Mouse (Mus musculus): Measurements from ENCODE around the gene Ccdc81. TPM values are rescaled to one million over a fixed set of nuclear protein-coding genes. Genes with fewer than 3 reads are reported as not detected.

The Ccdc81 gene
- total RNA-seq, 2 experiments from 2014 or later = not detected

DNA sequence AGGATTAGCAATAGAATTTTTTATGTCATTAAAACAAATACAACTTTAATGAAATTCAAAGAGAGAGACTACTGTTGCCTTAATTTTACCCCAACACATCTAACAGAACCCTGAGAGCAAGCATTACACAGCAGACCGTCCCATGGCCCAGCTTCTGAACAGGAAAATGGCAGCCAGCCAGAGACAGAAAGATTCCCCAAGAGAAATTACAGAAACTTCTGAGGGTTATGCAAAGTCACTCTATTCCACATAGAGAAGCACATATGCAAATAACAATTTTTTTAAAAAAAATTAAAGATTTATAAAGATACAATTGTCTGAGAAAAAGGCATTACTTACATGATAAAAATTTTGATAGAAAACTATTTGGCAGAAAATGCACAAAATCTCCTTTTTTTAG lies 23.7 kb downstream of the Ccdc81 start:
- no peak for ATAC-seq (replicated peaks; ENCODE audit: poor library complexity)

DNA sequence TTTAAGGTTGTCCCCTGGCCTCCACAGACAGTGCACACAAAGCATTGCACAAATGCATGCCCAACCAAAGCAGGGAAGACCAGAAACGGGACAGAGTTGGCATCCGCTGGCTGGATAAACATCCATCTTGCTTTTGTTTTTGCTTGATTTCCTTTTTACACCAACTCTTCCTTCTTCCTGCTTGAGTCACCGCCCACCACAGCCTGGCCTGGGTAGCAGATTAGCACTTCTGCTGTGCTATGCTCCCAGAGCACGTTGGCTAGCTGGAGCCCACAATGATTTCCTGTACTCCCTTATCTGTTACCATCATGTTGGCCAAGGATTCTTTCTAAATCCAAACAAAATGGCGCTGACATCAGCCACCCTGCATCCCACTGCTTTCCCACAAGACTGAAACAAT lies 36.2 kb downstream of the Ccdc81 start:
- no peak for ATAC-seq (replicated peaks; ENCODE audit: poor library complexity)

DNA sequence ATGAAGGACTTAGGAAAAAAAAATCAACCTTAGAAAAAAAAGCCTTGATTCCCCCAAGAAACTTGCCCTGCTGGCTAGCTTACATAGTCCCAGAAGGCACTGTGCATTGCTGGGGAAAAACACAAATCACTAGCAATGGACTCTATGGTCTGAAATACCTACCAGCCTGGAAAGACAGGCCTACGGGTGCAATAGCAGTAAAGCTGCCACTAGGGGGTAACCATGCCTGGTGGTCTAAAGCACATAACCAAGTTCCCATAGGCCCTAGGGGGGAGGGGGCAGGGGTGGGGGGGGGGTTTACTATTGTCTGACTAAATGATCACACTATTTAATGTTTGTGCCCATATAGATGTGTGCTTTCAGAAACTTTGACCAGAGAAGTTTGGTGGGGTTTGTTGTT lies 38.7 kb downstream of the Ccdc81 start:
- 0 out of 2 replicates have a peak, but pooled peaks have one; percentile 26 for ATAC-seq (replicated peaks; ENCODE audit: poor library complexity)

DNA sequence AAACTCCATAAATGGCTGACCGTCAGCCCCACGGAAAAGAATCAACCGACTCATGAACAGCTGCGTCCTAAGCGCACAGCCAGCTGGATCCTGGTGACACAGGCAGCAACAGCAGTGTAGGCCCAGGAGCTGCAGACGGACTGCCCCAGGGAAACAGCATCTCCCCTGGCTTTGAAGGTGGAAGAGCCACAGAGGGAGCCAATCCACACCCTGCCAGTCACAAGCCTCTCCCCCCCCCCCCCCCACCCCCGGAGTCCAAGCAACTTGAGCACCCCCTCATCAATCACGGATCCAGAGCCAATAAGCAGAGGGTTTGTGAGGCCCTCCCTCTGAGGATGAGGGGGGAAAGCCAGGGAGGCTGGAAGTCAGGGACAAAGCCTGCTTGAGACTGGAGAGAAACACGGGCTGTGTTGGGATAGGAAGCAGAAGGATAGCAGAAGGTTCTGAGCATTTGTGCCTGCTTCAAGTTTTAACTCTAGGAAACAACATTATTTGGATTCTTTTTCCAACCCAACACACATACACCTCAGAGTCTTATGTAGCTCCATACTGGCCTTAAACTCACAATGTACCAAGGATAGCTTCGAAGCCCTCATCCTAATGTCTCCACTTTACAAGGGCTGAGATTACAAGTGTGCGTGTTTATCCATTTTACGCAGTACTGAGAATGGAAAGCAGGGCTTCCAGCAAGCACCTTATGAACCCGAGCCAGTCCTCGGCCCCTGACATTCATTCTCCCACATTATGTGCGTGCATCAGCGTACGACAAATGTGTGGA lies 46.8 kb downstream of the Ccdc81 start:
- ATAC-seq (replicated peaks; ENCODE audit: poor library complexity) = no peak

DNA sequence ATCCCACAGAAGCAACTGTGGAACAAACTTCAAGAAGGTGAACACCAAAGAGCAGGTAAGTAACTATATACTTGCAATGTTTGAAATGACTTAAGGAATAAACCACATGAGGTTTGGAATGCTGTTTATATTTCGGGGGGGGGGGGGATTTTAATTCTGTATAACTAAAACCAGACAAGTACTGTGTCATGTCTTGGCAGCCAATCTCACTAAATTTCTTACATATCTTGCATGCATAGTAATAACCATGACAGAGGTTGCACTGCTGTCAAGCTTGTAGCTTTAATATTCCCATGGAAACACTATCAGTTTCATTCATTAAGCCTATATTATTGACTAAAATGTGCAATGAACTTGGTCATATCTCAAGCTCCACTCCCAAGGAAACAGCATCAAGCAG lies 48.2 kb downstream of the Ccdc81 start:
- no peak for ATAC-seq (replicated peaks; ENCODE audit: poor library complexity)

DNA sequence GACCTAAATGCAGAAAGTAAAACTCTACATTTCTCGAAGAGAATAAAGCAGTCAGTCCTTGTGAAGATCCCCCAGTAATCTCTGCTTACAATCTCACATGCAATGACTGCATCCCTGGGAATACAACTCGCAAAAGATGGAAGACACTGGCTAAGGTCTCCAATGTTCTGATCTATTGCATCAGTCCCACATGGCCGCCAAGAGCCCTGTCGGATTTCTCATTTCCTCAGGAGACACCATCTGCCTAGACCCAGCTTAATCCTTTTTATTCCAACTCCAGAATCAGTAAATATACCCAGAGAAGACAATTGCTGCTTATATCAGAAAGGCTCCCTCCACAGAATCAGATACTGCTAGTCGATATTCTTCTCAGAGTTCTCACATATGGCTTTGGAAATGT lies 50.3 kb downstream of the Ccdc81 start:
- no peak for ATAC-seq (replicated peaks; ENCODE audit: poor library complexity)

DNA sequence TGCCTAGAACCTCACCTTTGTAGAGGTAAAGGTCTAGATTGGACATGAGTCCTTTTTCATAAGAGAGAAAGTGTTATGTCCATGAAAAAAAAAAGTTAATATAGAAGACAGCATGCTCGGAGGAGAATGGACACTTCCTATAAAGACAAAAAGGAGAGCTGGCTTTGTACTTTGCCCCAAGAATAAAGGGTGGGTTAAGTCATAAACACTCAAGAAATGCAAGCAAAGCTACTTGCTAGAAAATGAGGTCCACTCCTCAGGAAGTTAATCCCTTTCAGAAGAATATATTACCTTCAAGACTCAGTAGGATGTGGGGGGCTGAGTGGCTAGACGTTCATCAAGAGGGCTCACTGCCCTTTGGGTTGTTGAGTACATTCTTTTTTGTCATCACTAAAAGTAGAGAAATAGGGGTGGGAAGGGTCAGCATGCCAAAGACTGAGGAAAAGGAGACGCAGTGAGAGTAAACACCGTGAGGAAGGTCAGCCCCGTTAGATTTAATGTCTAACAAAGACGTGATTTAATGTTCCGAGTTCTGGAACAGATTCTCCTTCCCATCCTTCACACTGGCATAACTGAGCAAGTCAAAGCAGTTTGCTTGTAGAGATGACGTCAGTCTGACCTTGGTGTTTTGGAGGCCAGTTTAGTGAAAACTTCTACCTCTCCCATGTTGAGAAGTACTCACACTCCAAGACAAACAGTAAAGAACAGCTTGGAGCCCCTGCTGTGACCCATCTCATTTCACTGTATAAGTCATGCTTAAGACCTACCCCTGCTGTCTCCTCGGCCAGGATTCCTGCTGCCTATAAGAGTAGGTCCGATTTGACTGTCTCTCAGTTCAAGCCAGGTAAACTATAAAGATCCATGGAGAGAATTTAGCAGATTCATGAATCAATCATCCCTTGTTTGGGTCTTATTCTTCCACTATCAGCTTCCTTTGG lies 51.0 kb downstream of the Ccdc81 start:
- no peak for ATAC-seq (replicated peaks; ENCODE audit: poor library complexity)

DNA sequence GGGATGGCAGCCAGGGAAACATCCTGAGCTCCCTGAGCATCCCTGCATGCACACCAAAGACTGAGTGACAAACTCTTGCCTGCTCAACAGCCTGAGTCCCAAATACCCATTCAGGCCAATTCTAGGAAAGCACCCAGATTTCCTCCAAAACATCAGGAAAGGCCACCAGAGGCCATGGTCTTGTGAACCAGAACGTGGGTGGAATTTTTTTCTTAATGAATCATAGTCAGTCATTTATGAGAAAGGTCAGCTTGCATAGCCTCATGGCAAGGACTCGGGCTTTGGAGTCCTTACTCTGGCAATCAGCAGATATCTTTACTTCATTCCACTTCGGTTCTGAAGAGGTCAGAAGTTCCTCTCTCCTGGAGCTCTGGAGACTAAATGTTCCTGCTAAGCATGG lies 52.9 kb downstream of the Ccdc81 start:
- ATAC-seq (replicated peaks; ENCODE audit: poor library complexity) = no peak

DNA sequence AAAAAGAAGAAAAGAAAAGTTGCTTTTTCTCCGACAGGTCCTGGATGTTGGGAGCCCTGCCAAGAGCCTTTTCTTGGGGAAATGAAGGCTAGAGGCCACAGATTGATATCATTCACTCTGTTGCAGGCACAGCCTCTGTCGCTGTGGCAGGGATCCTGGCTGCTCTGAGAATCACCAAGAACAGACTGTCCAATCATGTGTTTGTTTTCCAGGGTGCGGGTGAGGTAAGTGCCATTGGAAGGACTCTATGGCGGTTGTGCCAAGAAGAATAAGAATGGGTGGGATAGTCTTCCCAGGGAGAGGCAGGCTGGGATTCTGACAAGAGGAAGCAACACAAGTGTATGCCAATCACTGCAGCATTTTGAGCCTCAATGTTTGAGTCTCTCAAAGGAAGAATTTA lies 57.8 kb downstream of the Ccdc81 start:
- no peak for ATAC-seq (replicated peaks; ENCODE audit: poor library complexity)

DNA sequence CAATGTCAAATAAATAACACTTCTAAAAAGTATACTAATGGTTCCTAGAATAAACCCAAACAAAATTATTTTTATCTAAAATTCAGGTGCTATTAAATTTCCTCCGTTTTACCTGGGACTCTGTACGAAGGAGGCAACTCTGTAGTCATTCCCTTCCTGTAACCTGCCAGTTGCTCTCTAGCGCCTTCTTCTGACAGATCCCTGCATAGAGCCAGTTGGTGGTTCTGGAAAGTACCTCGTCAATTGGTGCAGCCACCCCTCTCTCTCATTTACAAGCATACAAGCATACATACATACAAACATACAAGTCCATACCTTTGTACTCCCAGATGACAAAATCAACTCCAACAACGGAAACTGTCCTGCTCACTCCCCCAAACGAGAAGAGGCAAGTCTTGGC lies 59.9 kb downstream of the Ccdc81 start:
- peak; percentile 77 for ATAC-seq (replicated peaks; ENCODE audit: poor library complexity)

DNA sequence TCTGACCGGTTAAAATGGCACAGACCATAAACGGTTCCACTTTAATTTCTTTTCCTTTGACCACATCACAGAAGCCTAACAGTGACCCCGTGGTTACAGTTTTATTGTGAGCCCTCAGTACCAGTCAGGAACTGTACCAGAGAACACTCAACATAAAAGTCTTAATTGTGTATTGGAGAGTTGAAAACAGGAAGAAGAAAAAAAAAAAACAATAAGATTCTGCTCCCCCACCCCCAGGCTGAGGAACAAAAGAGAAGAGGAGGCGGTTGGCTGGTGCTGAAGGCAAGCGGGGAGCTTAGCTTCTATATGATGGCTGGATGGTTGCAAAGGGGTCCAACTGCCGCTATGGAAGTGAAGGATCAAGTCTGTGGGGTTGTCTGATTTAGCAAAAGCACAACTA lies 60.3 kb downstream of the Ccdc81 start:
- ATAC-seq (replicated peaks; ENCODE audit: poor library complexity) = peak; percentile 11; the same call in 1 of the 2 replicates

DNA sequence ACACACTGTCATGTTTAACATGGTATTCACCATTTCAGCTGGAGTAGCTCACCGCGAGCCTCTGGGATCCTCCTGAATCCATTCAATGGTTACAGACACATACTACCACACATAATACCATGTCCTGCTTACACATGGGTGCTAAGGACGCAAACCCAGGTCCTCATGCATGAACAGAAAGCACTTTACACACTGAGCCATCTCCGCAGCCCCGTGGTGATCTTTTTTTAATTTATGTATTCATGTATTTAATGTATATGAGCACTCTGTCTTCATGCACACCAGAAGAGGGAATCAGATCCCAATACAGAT lies 61.1 kb downstream of the Ccdc81 start:
- no peak for ATAC-seq (replicated peaks; ENCODE audit: poor library complexity)

DNA sequence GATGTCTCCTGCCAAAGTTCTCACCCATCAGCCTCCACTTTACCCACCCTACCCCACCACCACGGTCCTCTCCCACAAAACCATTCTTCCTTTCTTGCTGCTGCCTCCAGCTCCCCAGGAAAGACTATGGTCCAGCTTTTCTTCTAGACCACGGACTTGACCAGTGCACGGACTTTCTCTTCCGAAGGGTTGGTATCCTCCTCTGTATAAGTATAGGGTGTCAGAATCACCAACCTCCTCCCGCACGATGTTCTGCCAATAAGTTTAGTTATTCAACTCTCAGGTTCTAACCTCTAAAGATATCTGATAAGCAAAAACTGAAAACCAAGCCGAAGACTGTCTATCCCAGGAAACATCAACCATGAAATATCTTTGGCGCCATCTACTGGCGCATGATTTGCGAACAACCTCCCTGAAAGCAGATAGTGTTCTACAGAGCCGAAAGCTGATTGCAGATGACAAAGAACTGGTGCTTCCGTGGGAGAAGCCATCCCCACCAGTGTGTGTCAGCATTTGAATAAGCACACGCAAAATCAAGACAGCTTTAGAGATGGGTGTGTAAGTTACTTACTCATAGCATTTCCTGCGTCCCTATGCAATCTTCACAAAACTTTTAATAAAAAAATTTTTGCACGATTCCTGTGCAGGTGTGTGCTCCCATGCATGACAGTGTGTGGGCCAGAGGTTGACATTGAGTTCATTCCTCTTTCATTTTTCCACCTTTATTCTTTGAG lies 61.6 kb downstream of the Ccdc81 start:
- ATAC-seq (replicated peaks; ENCODE audit: poor library complexity) = peak; percentile 77

DNA sequence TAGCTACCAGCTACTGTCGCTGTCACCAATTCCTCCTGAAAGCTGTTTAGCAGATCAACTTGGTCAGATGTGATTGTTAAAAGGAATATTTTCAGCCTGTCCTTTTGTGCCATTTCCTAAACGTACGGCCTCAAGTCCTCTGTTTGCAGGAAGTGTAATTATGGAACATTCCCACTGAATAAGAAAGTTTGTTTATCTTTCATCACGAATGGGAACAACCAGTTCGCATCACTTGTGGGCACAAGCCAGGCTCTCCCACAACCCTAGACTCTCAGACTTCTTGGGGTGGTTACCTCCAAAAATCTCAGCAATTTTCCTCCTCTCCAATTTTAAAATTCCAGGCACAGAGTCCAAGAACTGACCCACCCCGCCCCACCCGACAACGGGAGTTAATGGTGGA lies 63.7 kb downstream of the Ccdc81 start:
- ATAC-seq (replicated peaks; ENCODE audit: poor library complexity) = no peak

DNA sequence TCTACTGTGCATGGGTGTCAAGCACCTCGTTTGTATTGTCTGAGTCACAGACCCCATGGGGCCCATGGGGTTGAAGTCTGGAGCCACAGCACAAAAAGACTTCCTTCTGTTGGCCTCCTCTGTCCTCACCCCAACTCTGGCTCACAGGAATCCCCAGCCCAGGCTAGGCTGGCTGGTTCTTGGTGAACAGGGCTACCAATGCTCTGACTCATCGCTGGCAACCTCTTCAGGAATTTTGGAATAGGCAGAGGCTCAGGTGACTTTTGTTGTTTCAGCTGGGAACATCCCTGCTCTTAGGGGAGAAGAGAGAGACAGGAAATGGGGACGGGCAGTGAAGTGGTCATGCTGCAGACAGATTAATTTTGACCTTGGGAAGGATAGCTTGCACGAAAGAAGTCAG lies 65.6 kb downstream of the Ccdc81 start:
- no peak for ATAC-seq (replicated peaks; ENCODE audit: poor library complexity)

DNA sequence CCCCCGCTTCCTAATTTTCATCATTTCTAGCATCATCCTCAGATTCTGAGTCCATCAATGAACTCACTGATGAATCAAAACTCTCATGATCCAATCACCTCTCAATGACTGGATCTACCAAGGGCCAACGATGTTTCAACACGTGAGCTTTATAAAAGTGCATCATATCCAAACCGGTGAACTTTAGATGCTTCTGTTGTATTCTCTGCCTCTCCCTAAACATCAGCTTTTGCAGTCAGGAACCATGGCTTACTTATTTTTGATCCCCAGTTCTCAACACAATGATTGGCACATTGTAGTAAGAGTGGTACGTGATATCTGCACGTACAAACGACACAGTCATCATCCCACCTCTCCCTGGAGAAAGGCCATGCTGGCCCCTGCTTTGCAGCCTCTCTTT lies 66.8 kb downstream of the Ccdc81 start:
- ATAC-seq (replicated peaks; ENCODE audit: poor library complexity) = no peak

DNA sequence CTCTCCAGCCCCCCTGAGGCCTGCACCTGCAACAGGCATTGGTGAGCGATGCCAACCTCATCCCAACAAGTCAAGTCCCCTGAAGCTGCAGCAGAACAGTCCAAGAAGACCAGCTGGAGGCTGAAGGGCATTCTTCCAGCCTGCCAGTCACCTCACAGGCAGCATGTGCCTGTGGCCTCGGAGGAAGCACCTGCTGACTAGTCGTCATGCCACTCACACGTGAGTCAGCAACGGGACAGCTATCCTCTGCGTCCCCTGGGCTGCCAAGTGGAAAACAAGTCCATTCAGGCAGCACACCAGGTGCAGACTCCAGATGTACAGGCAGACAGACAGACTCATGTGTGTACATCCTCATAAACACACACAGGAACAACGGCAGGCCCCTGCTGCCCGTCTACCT lies 67.9 kb downstream of the Ccdc81 start:
- ATAC-seq (replicated peaks; ENCODE audit: poor library complexity) = peak; percentile 39

DNA sequence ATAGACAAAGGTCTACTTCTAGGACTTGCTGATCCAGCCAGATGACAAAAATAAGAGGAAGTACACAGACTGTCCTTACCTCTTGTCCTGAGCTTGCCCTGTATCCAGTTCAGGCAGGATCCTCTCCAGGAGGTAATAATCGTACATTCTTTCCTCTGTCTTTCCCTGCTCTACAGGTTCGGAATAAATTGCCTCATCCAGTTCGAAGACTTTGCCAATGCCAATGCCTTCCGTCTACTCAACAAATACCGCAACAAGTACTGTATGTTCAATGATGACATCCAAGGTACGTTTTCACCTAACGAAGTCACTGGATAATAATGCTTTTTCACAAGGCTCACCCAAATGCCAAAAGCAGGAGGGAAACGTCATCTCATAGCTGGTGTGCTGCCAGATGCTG lies 69.9 kb downstream of the Ccdc81 start:
- ATAC-seq (replicated peaks; ENCODE audit: poor library complexity) = no peak

DNA sequence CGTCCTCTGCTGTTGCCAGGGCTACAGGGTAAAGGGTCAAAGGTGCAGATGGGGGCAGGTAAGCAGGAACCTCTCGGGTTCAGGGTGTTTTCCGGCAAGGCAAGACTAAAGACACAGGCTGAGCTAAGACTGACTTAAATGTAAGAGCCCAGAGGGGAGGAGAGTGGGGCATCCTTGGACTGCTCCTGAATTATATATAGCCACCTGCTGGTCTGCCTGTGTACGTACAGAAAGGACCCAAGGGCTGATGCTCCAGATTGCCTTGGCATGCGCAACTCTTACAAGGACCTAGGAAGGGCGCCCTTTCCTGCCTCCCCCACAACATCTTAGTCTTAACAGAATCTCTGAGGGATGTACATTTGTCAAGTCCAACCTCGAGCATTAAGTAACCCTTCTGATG lies 74.2 kb downstream of the Ccdc81 start:
- 0 out of 2 replicates have a peak, but pooled peaks have one; percentile 26 for ATAC-seq (replicated peaks; ENCODE audit: poor library complexity)

DNA sequence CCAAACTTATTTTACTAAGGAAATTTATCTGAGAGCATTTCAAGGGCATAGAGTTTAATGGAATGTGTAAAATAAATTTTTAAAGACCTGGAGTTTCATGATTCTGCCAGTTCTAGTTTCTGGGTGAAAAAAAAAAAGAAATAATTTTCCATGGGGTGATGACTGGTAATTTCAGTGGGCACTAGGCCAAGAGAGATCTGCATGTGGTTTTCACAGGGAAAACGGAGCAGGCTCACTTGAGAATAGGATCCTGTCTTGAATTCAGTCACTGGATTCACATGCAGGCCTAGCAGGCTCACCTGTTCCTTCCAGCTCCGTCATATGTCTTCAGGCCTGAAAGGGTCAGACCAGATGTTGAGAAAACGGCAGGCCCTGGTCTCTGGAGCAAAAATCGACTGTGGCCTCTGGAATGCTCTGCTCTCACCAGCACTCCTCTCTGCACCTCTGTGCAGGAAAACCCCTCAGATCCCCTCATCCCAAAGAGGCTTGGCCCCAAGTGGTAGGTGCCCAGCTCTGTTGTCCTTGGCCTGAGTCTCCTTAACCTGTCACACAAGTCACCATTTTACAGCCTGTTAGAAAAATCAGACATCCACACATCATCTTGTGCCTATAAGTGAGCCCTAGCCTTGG lies 74.9 kb downstream of the Ccdc81 start:
- ATAC-seq (replicated peaks; ENCODE audit: poor library complexity) = no peak

Data from megakaryocyte progenitor cell, adult 5-6 weeks (primary cell).